Mouse (Mus musculus): ENCODE measurements around the gene Gsg1l. TPM values are rescaled to one million over a fixed set of nuclear protein-coding genes. Genes with fewer than 3 reads are reported as not detected.

The Gsg1l gene
- polyA plus RNA-seq, 1 experiment from 2014 or later: 10.5 TPM

- Histone ChIP-seq H3K36me3 (replicated peaks) (no peaks in the 10 kb centered on the region), H3K4me2 (no peak overlapping the region), H3K4me3 (no peak overlapping the region), H3K27ac (no peak overlapping the region), H3K9ac (no peak overlapping the region), H3K4me1 (peaks cover 7% of the 10 kb centered on the region), H3K9me3 (no peaks in the 10 kb centered on the region), H3K27me3 (replicated peaks) (no peaks in the 10 kb centered on the region)
- no peak for ATAC-seq (replicated peaks)
- WGBS: 72% methylated on average over 7 of the region's 7 CpGs
These were observed 92.2 kb downstream of the Gsg1l start for GRCm38 (mm10) chr7:125989969-125990368.

GRCm38 (mm10) chr7:125989489-125989888 is 92.7 kb downstream of the Gsg1l start:
- Histone ChIP-seq H3K4me2 (no peak overlapping the region), H3K27ac (no peak overlapping the region), H3K4me3 (no peak overlapping the region), H3K9ac (no peak overlapping the region), H3K36me3 (replicated peaks) (no peaks in the 10 kb centered on the region), H3K4me1 (peaks cover 8% of the 10 kb centered on the region), H3K27me3 (replicated peaks) (no peaks in the 10 kb centered on the region), H3K9me3 (no peaks in the 10 kb centered on the region)
- WGBS: 18% methylated on average over 4 of the region's 4 CpGs
- no peak for ATAC-seq (replicated peaks)

GRCm38 (mm10) chr7:125988326-125988725 is 93.9 kb downstream of the Gsg1l start:
- no peaks in the 10 kb centered on the region for H3K27me3 ChIP-seq (replicated peaks)
- no peak overlapping the region for H3K27ac ChIP-seq
- H3K4me2 ChIP-seq: no peak overlapping the region
- ATAC-seq (replicated peaks): no peak
- no peak overlapping the region for H3K9ac ChIP-seq
- H3K4me1 ChIP-seq: peaks cover 19% of the 10 kb centered on the region
- 84% methylated on average over 3 of the region's 3 CpGs for WGBS
- no peaks in the 10 kb centered on the region for H3K9me3 ChIP-seq
- no peaks in the 10 kb centered on the region for H3K36me3 ChIP-seq (replicated peaks)
- no peak overlapping the region for H3K4me3 ChIP-seq

- H3K27me3 ChIP-seq (replicated peaks): no peaks in the 10 kb centered on the region
- H3K4me2 ChIP-seq: no peak overlapping the region
- ATAC-seq (replicated peaks): no peak
- H3K9me3 ChIP-seq: no peaks in the 10 kb centered on the region
- H3K27ac ChIP-seq: no peak overlapping the region
- no peaks in the 10 kb centered on the region for H3K36me3 ChIP-seq (replicated peaks)
- H3K9ac ChIP-seq: no peak overlapping the region
- H3K4me1 ChIP-seq: peaks cover 17% of the 10 kb centered on the region
- no peak overlapping the region for H3K4me3 ChIP-seq
- WGBS: 85% methylated on average over 3 of the region's 3 CpGs
These were observed 95.1 kb downstream of the Gsg1l start for GRCm38 (mm10) chr7:125987117-125987516.

- Histone ChIP-seq H3K4me3 (no peak overlapping the region), H3K9ac (no peak overlapping the region), H3K27ac (no peak overlapping the region), H3K4me1 (peaks cover 11% of the 10 kb centered on the region), H3K4me2 (no peak overlapping the region), H3K9me3 (no peaks in the 10 kb centered on the region), H3K36me3 (replicated peaks) (no peaks in the 10 kb centered on the region), H3K27me3 (replicated peaks) (no peaks in the 10 kb centered on the region)
- WGBS: 80% methylated on average over 10 of the region's 10 CpGs
- ATAC-seq (replicated peaks): no peak
These were observed 96.6 kb downstream of the Gsg1l start for GRCm38 (mm10) chr7:125985565-125985964.

GRCm38 (mm10) chr7:125983902-125984841 is 98.0 kb downstream of the Gsg1l start:
- 26% methylated on average over 12 of the region's 12 CpGs for WGBS
- no peaks in the 10 kb centered on the region for H3K36me3 ChIP-seq (replicated peaks)
- H3K9me3 ChIP-seq: no peaks in the 10 kb centered on the region
- H3K4me3 ChIP-seq: no peak overlapping the region
- ATAC-seq (replicated peaks): no peak
- H3K27me3 ChIP-seq (replicated peaks): no peaks in the 10 kb centered on the region
- H3K4me2 ChIP-seq: no peak overlapping the region
- no peak overlapping the region for H3K9ac ChIP-seq
- H3K27ac ChIP-seq: no peak overlapping the region
- peaks cover 11% of the 10 kb centered on the region for H3K4me1 ChIP-seq

GRCm38 (mm10) chr7:125979591-125979990 is 102.6 kb downstream of the Gsg1l start:
- Histone ChIP-seq H3K27me3 (replicated peaks) (no peaks in the 10 kb centered on the region), H3K4me3 (no peak overlapping the region), H3K4me2 (no peak overlapping the region), H3K36me3 (replicated peaks) (no peaks in the 10 kb centered on the region), H3K9me3 (no peaks in the 10 kb centered on the region), H3K9ac (no peak overlapping the region), H3K4me1 (peaks cover 11% of the 10 kb centered on the region), H3K27ac (no peak overlapping the region)
- no peak for ATAC-seq (replicated peaks)
- 81% methylated on average over 8 of the region's 8 CpGs for WGBS

GRCm38 (mm10) chr7:125976695-125977094 is 105.5 kb downstream of the Gsg1l start:
- Histone ChIP-seq H3K27me3 (replicated peaks) (no peaks in the 10 kb centered on the region), H3K9ac (no peak overlapping the region), H3K9me3 (no peaks in the 10 kb centered on the region), H3K4me1 (peaks cover 11% of the 10 kb centered on the region), H3K4me3 (no peak overlapping the region), H3K27ac (no peak overlapping the region), H3K4me2 (no peak overlapping the region), H3K36me3 (replicated peaks) (no peaks in the 10 kb centered on the region)
- no peak for ATAC-seq (replicated peaks)
- 81% methylated on average over 9 of the region's 9 CpGs for WGBS

- 64% methylated on average over 6 of the region's 6 CpGs for WGBS
- H3K4me3 ChIP-seq: no peak overlapping the region
- no peak overlapping the region for H3K4me2 ChIP-seq
These were observed 106.8 kb downstream of the Gsg1l start for GRCm38 (mm10) chr7:125975414-125975813.

GRCm38 (mm10) chr7:125973874-125974273 is 108.3 kb downstream of the Gsg1l start:
- no peak for ATAC-seq (replicated peaks)
- peaks cover 11% of the 10 kb centered on the region for H3K4me1 ChIP-seq
- no peak overlapping the region for H3K4me3 ChIP-seq
- H3K9ac ChIP-seq: no peak overlapping the region
- H3K4me2 ChIP-seq: no peak overlapping the region
- WGBS: 62% methylated on average over 4 of the region's 4 CpGs
- no peak overlapping the region for H3K27ac ChIP-seq
- no peaks in the 10 kb centered on the region for H3K9me3 ChIP-seq
- H3K36me3 ChIP-seq (replicated peaks): no peaks in the 10 kb centered on the region
- no peaks in the 10 kb centered on the region for H3K27me3 ChIP-seq (replicated peaks)

More at GRCm38 (mm10) chr7:125975414-125975813, 106.8 kb downstream of the Gsg1l start:
- H3K9ac ChIP-seq: no peak overlapping the region
- H3K27me3 ChIP-seq (replicated peaks): no peaks in the 10 kb centered on the region
- H3K36me3 ChIP-seq (replicated peaks): no peaks in the 10 kb centered on the region
- ATAC-seq (replicated peaks): no peak
- H3K4me1 ChIP-seq: peaks cover 11% of the 10 kb centered on the region
- no peaks in the 10 kb centered on the region for H3K9me3 ChIP-seq
- no peak overlapping the region for H3K27ac ChIP-seq

GRCm38 (mm10) chr7:125972776-125973175 is 109.4 kb downstream of the Gsg1l start:
- no peak; the same call in 1 of the 2 replicates for ATAC-seq (replicated peaks)
- H3K27ac ChIP-seq: peak overlapping the region; percentile 53

GRCm38 (mm10) chr7:125972174-125972672 is 110.0 kb downstream of the Gsg1l start:
- 25% methylated on average over 7 of the region's 7 CpGs for WGBS
- Histone ChIP-seq H3K9me3 (no peaks in the 10 kb centered on the region), H3K27ac (peak overlapping the region; percentile 53; the same call in 1 of the 2 replicates), H3K9ac (no peak overlapping the region), H3K4me2 (no peak overlapping the region), H3K36me3 (replicated peaks) (no peaks in the 10 kb centered on the region), H3K4me1 (peaks cover 11% of the 10 kb centered on the region), H3K27me3 (replicated peaks) (no peaks in the 10 kb centered on the region), H3K4me3 (no peak overlapping the region)
- ATAC-seq (replicated peaks): peak; percentile 70

More at GRCm38 (mm10) chr7:125972776-125973175, 109.4 kb downstream of the Gsg1l start:
- WGBS: 39% methylated on average over 6 of the region's 6 CpGs
- no peak overlapping the region for H3K4me2 ChIP-seq
- no peak overlapping the region for H3K9ac ChIP-seq
- no peaks in the 10 kb centered on the region for H3K9me3 ChIP-seq
- H3K27me3 ChIP-seq (replicated peaks): no peaks in the 10 kb centered on the region
- H3K4me3 ChIP-seq: no peak overlapping the region
- no peaks in the 10 kb centered on the region for H3K36me3 ChIP-seq (replicated peaks)
- peaks cover 11% of the 10 kb centered on the region for H3K4me1 ChIP-seq
